15 mouse cellular contexts compared by ENCODE assay signal in genomic region chr12:98284477-98284876, GRCm38 (mm10). TPM values are rescaled to one million over a fixed set of nuclear protein-coding genes. Genes with fewer than 3 reads are reported as not detected.
"Had no signal": no experiment of that assay in that cellular context is flagged by ENCODE, and none has a peak within 500 bp of the region (broad histone marks: within the 10 kb centered on the region; RNA-seq: fewer than 3 reads in every experiment).

No protein-coding gene starts in this region.

- H3K27ac ChIP-seq: lung, embryonic 15.5 days; midbrain, embryonic 13.5 days; midbrain, embryonic 15.5 days; neural tube, embryonic 12.5 days; stomach, embryonic 15.5 days; stomach, postnatal 0 days had no signal

- H3K9me3 ChIP-seq: lung, embryonic 15.5 days; megakaryocyte, embryonic 14.5 days; midbrain, embryonic 13.5 days; midbrain, embryonic 15.5 days; neural tube, embryonic 12.5 days; stomach, embryonic 15.5 days had no signal

- H3K4me1 ChIP-seq: lung, embryonic 15.5 days; midbrain, embryonic 15.5 days; neural tube, embryonic 12.5 days; stomach, embryonic 15.5 days had no signal

- H3K4me3 ChIP-seq: lung, embryonic 15.5 days; megakaryocyte, embryonic 14.5 days; midbrain, embryonic 13.5 days; midbrain, embryonic 15.5 days; neural tube, embryonic 12.5 days; stomach, embryonic 15.5 days had no signal

- H3K27me3 ChIP-seq: lung, embryonic 15.5 days; megakaryocyte, embryonic 14.5 days; midbrain, embryonic 13.5 days; midbrain, embryonic 15.5 days; neural tube, embryonic 12.5 days; stomach, embryonic 15.5 days had no signal

- DNase-seq: lung, adult 2 months; lung, postnatal 14 days; lung, postnatal 36 days; right cerebral cortex, postnatal 14 days; thymus, adult 2 months; thymus, postnatal 25 days; thymus, postnatal 4 days had no signal

- H3K36me3 ChIP-seq: lung, embryonic 15.5 days; midbrain, embryonic 13.5 days; midbrain, embryonic 15.5 days; neural tube, embryonic 12.5 days; stomach, embryonic 15.5 days had no signal

RNA-seq across cellular contexts. Expression of gene Gpr65, which starts 16.0 kb away (rescaled TPM):
- polyA plus RNA-seq: neural tube, embryonic 14.5 days had no signal
